Mouse (Mus musculus) stomach, embryonic 16.5 days (tissue): ENCODE measurements around the gene Hspb9. TPM values are rescaled to one million over a fixed set of nuclear protein-coding genes. Genes with fewer than 3 reads are reported as not detected.

Experiments
- ATAC-seq: fragments of 200-750 bp; cut with Nextera tagmentation; 2 replicates; pipeline ENCODE4 v1.8.0; 2017; ENCODE audit warnings: moderate number of reproducible peaks, moderate TSS enrichment; ENCODE audit not compliant: insufficient read depth, low FRiP score
- H3K27ac ChIP-seq: fragments of 300-500 bp; sonication (generic); 2 replicates; pipeline ENCODE4 v1.5.1; 2014; ENCODE audit warnings: low read length
- H3K27me3 ChIP-seq: fragments of 300-500 bp; sonication (generic); 2 replicates; pipeline ENCODE4 v1.6.1; 2014; ENCODE audit warnings: low read length, control low read depth, mixed read lengths; ENCODE audit not compliant: control insufficient read depth, insufficient read depth
- H3K36me3 ChIP-seq: fragments of 300-500 bp; sonication (generic); 2 replicates; pipeline ENCODE4 v1.6.1; 2014; ENCODE audit warnings: low read length; ENCODE audit not compliant: control insufficient read depth, insufficient read depth
- H3K4me1 ChIP-seq: fragments of 300-500 bp; sonication (generic); 2 replicates; pipeline ENCODE4 v1.6.1; 2014; ENCODE audit warnings: low read length, control low read depth, mixed read lengths; ENCODE audit not compliant: control insufficient read depth, insufficient read depth
- H3K4me2 ChIP-seq: fragments of 300-500 bp; sonication (generic); 2 replicates; pipeline ENCODE4 v1.6.1; 2014; ENCODE audit warnings: low read depth, low read length, mixed read lengths
- H3K4me3 ChIP-seq: fragments of 300-500 bp; sonication (generic); replicated peaks from 2 replicates; pipeline ENCODE4 v1.5.1; 2014; ENCODE audit warnings: mild to moderate bottlenecking, low read length
- H3K9ac ChIP-seq: fragments of 300-500 bp; sonication (generic); 2 replicates; pipeline ENCODE4 v1.6.1; 2014; ENCODE audit warnings: low read length
- H3K9me3 ChIP-seq: fragments of 300-500 bp; sonication (generic); replicated peaks from 2 replicates; pipeline ENCODE4 v1.6.1; 2016; ENCODE audit warnings: low read length, control low read depth; ENCODE audit not compliant: control insufficient read depth
- WGBS: fragments of 180-500 bp; shearing (Covaris S2); extraction: QIAGEN DNeasy Blood & Tissue Kit; methylation state at CpG from one replicate; pipeline ENCODE4 v1.1.7; 2014; 5-methylcytosine and 5-hydroxymethylcytosine counted together
- polyA plus RNA-seq: library from polyadenylated mRNA; unstranded; fragments of >200 nt; fragmentation: Nextera tagmentation; extraction: Ambion mirVana; gene quantifications from 2 replicates; pipeline ENCODE4 v1.2.1, GENCODE M21; 2015

Hspb9 gene
- polyA plus RNA-seq, result 0.36 TPM in 1 of 2 replicates, not detected in the other

- H3K9me3 ChIP-seq, result no peaks in the 10 kb centered on the region
- peak within 1 kb of the TSS; percentile 68 for H3K9ac ChIP-seq
- WGBS, result 10% methylated on average over 38 of the region's 38 CpGs
- H3K27me3 ChIP-seq, result no peaks in the 10 kb centered on the region
- peaks cover 15% of the 10 kb centered on the region for H3K36me3 ChIP-seq
- peak within 1 kb of the TSS; percentile 53 for H3K4me2 ChIP-seq
- peak within 1 kb of the TSS; percentile 40 for H3K4me3 ChIP-seq
- H3K4me1 ChIP-seq, result peaks cover 30% of the 10 kb centered on the region
- H3K27ac ChIP-seq, result peak within 1 kb of the TSS; percentile 75
- ATAC-seq, result no peak
These were observed at the start of gene Hspb9 for GRCm38 (mm10) chr11:100713735-100714533. Gene Hspb9, plus strand, starts transcription at chr11:100713850.

GRCm38 (mm10) chr11:100671049-100671448 is 42.6 kb upstream of the Hspb9 start:
- ATAC-seq, result no peak
- H3K27ac ChIP-seq, result no peak overlapping the region
- no peaks in the 10 kb centered on the region for H3K36me3 ChIP-seq
- peaks cover 10% of the 10 kb centered on the region; the same call in 1 of the 2 replicates for H3K27me3 ChIP-seq
- H3K4me2 ChIP-seq, result no peak overlapping the region
- H3K4me1 ChIP-seq, result no peaks in the 10 kb centered on the region
- H3K9me3 ChIP-seq, result no peaks in the 10 kb centered on the region
- 79% methylated on average over 1 of the region's 1 CpGs for WGBS
- no peak overlapping the region for H3K4me3 ChIP-seq
- no peak overlapping the region for H3K9ac ChIP-seq

GRCm38 (mm10) chr11:100671956-100672355 is 41.7 kb upstream of the Hspb9 start:
- Histone ChIP-seq H3K4me3 (no peak overlapping the region), H3K9me3 (no peaks in the 10 kb centered on the region), H3K36me3 (no peaks in the 10 kb centered on the region), H3K9ac (no peak overlapping the region), H3K4me1 (no peaks in the 10 kb centered on the region), H3K27me3 (peaks cover 10% of the 10 kb centered on the region; the same call in 1 of the 2 replicates), H3K27ac (no peak overlapping the region), H3K4me2 (no peak overlapping the region)
- ATAC-seq, result no peak
- 47% methylated on average over 2 of the region's 2 CpGs for WGBS

GRCm38 (mm10) chr11:100673169-100673568 is 40.5 kb upstream of the Hspb9 start:
- Histone ChIP-seq H3K4me2 (peak overlapping the region; percentile 36), H3K9me3 (no peaks in the 10 kb centered on the region), H3K9ac (peak overlapping the region; percentile 65), H3K27me3 (peaks cover 10% of the 10 kb centered on the region; the same call in 1 of the 2 replicates), H3K4me3 (no peak overlapping the region), H3K4me1 (no peaks in the 10 kb centered on the region), H3K27ac (no peak overlapping the region), H3K36me3 (no peaks in the 10 kb centered on the region)
- peak; percentile 21; the same call in 1 of the 2 replicates for ATAC-seq
- 8% methylated on average over 23 of the region's 23 CpGs for WGBS

GRCm38 (mm10) chr11:100677810-100678209 is 35.8 kb upstream of the Hspb9 start:
- no peak overlapping the region for H3K9ac ChIP-seq
- ATAC-seq, result 0 out of 2 replicates have a peak, but pooled peaks have one; percentile 35
- H3K4me1 ChIP-seq, result no peaks in the 10 kb centered on the region
- no peaks in the 10 kb centered on the region for H3K9me3 ChIP-seq
- no peaks in the 10 kb centered on the region for H3K36me3 ChIP-seq
- WGBS, result 47% methylated on average over 7 of the region's 7 CpGs
- H3K4me3 ChIP-seq, result no peak overlapping the region
- no peak overlapping the region for H3K4me2 ChIP-seq
- H3K27ac ChIP-seq, result no peak overlapping the region
- peaks cover 10% of the 10 kb centered on the region; the same call in 1 of the 2 replicates for H3K27me3 ChIP-seq

- no peak for ATAC-seq
- Histone ChIP-seq H3K4me2 (no peak overlapping the region), H3K4me1 (no peaks in the 10 kb centered on the region), H3K9ac (no peak overlapping the region), H3K27me3 (no peaks in the 10 kb centered on the region), H3K4me3 (no peak overlapping the region), H3K9me3 (no peaks in the 10 kb centered on the region), H3K36me3 (no peaks in the 10 kb centered on the region), H3K27ac (no peak overlapping the region)
- 77% methylated on average over 5 of the region's 5 CpGs for WGBS
These were observed 31.8 kb upstream of the Hspb9 start for GRCm38 (mm10) chr11:100681826-100682225.

GRCm38 (mm10) chr11:100682526-100682925 is 31.1 kb upstream of the Hspb9 start:
- no peak overlapping the region for H3K4me2 ChIP-seq
- H3K36me3 ChIP-seq, result no peaks in the 10 kb centered on the region
- H3K4me3 ChIP-seq, result no peak overlapping the region
- no peak for ATAC-seq
- H3K9me3 ChIP-seq, result no peaks in the 10 kb centered on the region
- no peaks in the 10 kb centered on the region for H3K4me1 ChIP-seq
- H3K27me3 ChIP-seq, result no peaks in the 10 kb centered on the region
- 79% methylated on average over 5 of the region's 5 CpGs for WGBS
- no peak overlapping the region for H3K9ac ChIP-seq
- no peak overlapping the region for H3K27ac ChIP-seq

GRCm38 (mm10) chr11:100684084-100684483 is 29.6 kb upstream of the Hspb9 start:
- WGBS, result 78% methylated on average over 2 of the region's 2 CpGs
- no peak overlapping the region for H3K27ac ChIP-seq
- no peak overlapping the region for H3K4me2 ChIP-seq
- no peaks in the 10 kb centered on the region for H3K36me3 ChIP-seq
- H3K4me3 ChIP-seq, result no peak overlapping the region
- ATAC-seq, result no peak
- H3K4me1 ChIP-seq, result no peaks in the 10 kb centered on the region
- H3K9ac ChIP-seq, result no peak overlapping the region
- no peaks in the 10 kb centered on the region for H3K9me3 ChIP-seq
- H3K27me3 ChIP-seq, result no peaks in the 10 kb centered on the region

- Histone ChIP-seq H3K4me1 (no peaks in the 10 kb centered on the region), H3K27me3 (no peaks in the 10 kb centered on the region), H3K4me3 (no peak overlapping the region), H3K4me2 (no peak overlapping the region), H3K9ac (no peak overlapping the region), H3K27ac (no peak overlapping the region), H3K36me3 (no peaks in the 10 kb centered on the region), H3K9me3 (no peaks in the 10 kb centered on the region)
- no peak for ATAC-seq
- 70% methylated on average over 2 of the region's 3 CpGs for WGBS
These were observed 28.3 kb upstream of the Hspb9 start for GRCm38 (mm10) chr11:100685371-100685770.
